Mouse (Mus musculus) adrenal gland, postnatal 25 days (tissue): ENCODE measurements around the gene Atp5l. TPM values are rescaled to one million over a fixed set of nuclear protein-coding genes. Genes with fewer than 3 reads are reported as not detected.
"Not testable (repeated sequence)": the region's sequence is repeated elsewhere in the genome, so short reads cannot be mapped to it uniquely, and the experiment has no call there.

Experiments used
- DNase-seq: peaks from one replicate; pipeline ENCODE4 v3.0.0; 2021; ENCODE audit warnings: mixed read lengths
- long read RNA-seq: library from polyadenylated mRNA; stranded (forward); transcript quantifications from one replicate; pipeline ENCODE4 v2.0.0, GENCODE M21; 2021
- total RNA-seq: library from RNA; stranded (reverse); gene quantifications from 2 replicates; pipeline ENCODE4 v1.2.3, GENCODE M21; 2021

Gene Atp5l
- 383 and 529 TPM in 2 replicates for total RNA-seq
- long read RNA-seq, full-length matches to known transcripts: 225 of 227 reads
- long read RNA-seq, partial matches to known transcripts: 1 of 227 reads
- long read RNA-seq, other reads (novel, unspliced or antisense): 1 of 227 reads

- peak; percentile 79 for DNase-seq
Measured at GRCm38 (mm10) chr9:44920374-44921122, at the start of gene Atp5l. Atp5l (minus strand) TSS chr9:44920742.

GRCm38 (mm10) chr9:44969450-44969849, 48.9 kb upstream of the Atp5l start:
- no peak for DNase-seq

GRCm38 (mm10) chr9:44967763-44968162, 47.2 kb upstream of the Atp5l start:
- not testable (repeated sequence) for DNase-seq

- DNase-seq: peak; percentile 66
Measured at GRCm38 (mm10) chr9:44966815-44967242, 46.3 kb upstream of the Atp5l start.

GRCm38 (mm10) chr9:44965833-44966466, 45.4 kb upstream of the Atp5l start:
- no peak for DNase-seq

GRCm38 (mm10) chr9:44965126-44965832, 44.7 kb upstream of the Atp5l start, which contains the start of gene Ube4a:
Ube4a (minus strand) TSS chr9:44965600.
- peak; percentile 99 for DNase-seq

- DNase-seq: no peak
Measured at GRCm38 (mm10) chr9:44954432-44954831, 33.9 kb upstream of the Atp5l start.

- no peak for DNase-seq
Measured at GRCm38 (mm10) chr9:44947836-44948235, 27.3 kb upstream of the Atp5l start.

- DNase-seq: no peak
Measured at GRCm38 (mm10) chr9:44946185-44946695, 25.7 kb upstream of the Atp5l start.

- no peak for DNase-seq
Measured at GRCm38 (mm10) chr9:44942421-44942820, 21.9 kb upstream of the Atp5l start.

GRCm38 (mm10) chr9:44941756-44942155, 21.2 kb upstream of the Atp5l start:
- DNase-seq: no peak

GRCm38 (mm10) chr9:44921543-44921942, 1.0 kb upstream of the Atp5l start:
- DNase-seq: no peak

GRCm38 (mm10) chr9:44921123-44921468, 554 bp upstream of the Atp5l start:
- DNase-seq: peak; percentile 11

- no peak for DNase-seq
Measured at GRCm38 (mm10) chr9:44919606-44920005, 936 bp downstream of the Atp5l start.

GRCm38 (mm10) chr9:44916196-44916595, 4.3 kb downstream of the Atp5l start:
- peak; percentile 25 for DNase-seq

GRCm38 (mm10) chr9:44914706-44915105, 5.8 kb downstream of the Atp5l start:
- no peak for DNase-seq

- no peak for DNase-seq
Measured at GRCm38 (mm10) chr9:44911365-44911764, 9.2 kb downstream of the Atp5l start.

- peak; percentile 20 for DNase-seq
Measured at GRCm38 (mm10) chr9:44905620-44906019, 14.9 kb downstream of the Atp5l start.

- peak; percentile 76 for DNase-seq
Measured at GRCm38 (mm10) chr9:44904964-44905363, 15.6 kb downstream of the Atp5l start.

- no peak for DNase-seq
Measured at GRCm38 (mm10) chr9:44903856-44904255, 16.7 kb downstream of the Atp5l start.

- DNase-seq: peak; percentile 10
Measured at GRCm38 (mm10) chr9:44900402-44900801, 20.1 kb downstream of the Atp5l start.

GRCm38 (mm10) chr9:44899716-44900115, 20.8 kb downstream of the Atp5l start:
- no peak for DNase-seq

- DNase-seq: no peak
Measured at GRCm38 (mm10) chr9:44897024-44897423, 23.5 kb downstream of the Atp5l start.
